Mouse (Mus musculus) limb, embryonic 15.5 days (tissue): ENCODE data around the gene Pitpnm3. TPM values are rescaled to one million over a fixed set of nuclear protein-coding genes. Genes with fewer than 3 reads are reported as not detected.

Source experiments
- ATAC-seq: fragments of 200-750 bp; cut with Nextera tagmentation; 2 replicates; pipeline ENCODE4 v1.8.0; 2017; ENCODE audit warnings: low read depth, moderate TSS enrichment; ENCODE audit not compliant: insufficient number of reproducible peaks, low FRiP score, low TSS enrichment
- H3K27ac ChIP-seq: fragments of 300-500 bp; sonication (generic); 2 replicates; pipeline ENCODE4 v1.5.1; 2015; ENCODE audit warnings: moderate library complexity, mild to moderate bottlenecking, inconsistent platforms
- H3K27me3 ChIP-seq: fragments of 300-500 bp; sonication (generic); 2 replicates; pipeline ENCODE4 v1.6.1; 2015; ENCODE audit warnings: inconsistent platforms
- H3K36me3 ChIP-seq: fragments of 300-500 bp; sonication (generic); 2 replicates; pipeline ENCODE4 v1.6.1; 2015; ENCODE audit warnings: inconsistent platforms
- H3K4me1 ChIP-seq: fragments of 300-500 bp; sonication (generic); 2 replicates; pipeline ENCODE4 v1.6.1; 2015; ENCODE audit warnings: inconsistent platforms
- H3K4me2 ChIP-seq: fragments of 300-500 bp; sonication (generic); 2 replicates; pipeline ENCODE4 v1.6.1; 2015; ENCODE audit warnings: mild to moderate bottlenecking, inconsistent platforms
- H3K4me3 ChIP-seq: fragments of 300-500 bp; sonication (generic); 2 replicates; pipeline ENCODE4 v1.5.1; 2015; ENCODE audit warnings: mild to moderate bottlenecking, inconsistent platforms
- H3K9ac ChIP-seq: fragments of 300-500 bp; sonication (generic); 2 replicates; pipeline ENCODE4 v1.6.1; 2015; ENCODE audit warnings: inconsistent platforms
- H3K9me3 ChIP-seq: fragments of 300-500 bp; sonication (generic); 2 replicates; pipeline ENCODE4 v1.6.1; 2016; ENCODE audit warnings: inconsistent platforms
- WGBS: fragments of 180-500 bp; shearing (Covaris S2); methylation state at CpG from one replicate; pipeline ENCODE4 v1.1.7; 2015; 5-methylcytosine and 5-hydroxymethylcytosine counted together
- polyA plus RNA-seq: library from polyadenylated mRNA; unstranded; fragments of >200 nt; fragmentation: Nextera tagmentation; extraction: Ambion mirVana; gene quantifications from 2 replicates; pipeline ENCODE4 v1.2.1, GENCODE M21; 2015

The Pitpnm3 gene
- polyA plus RNA-seq, 1 experiment from 2014 or later = 0.70 TPM

- 15% methylated on average over 23 of the region's 23 CpGs for WGBS
- Histone ChIP-seq H3K4me1 (peaks cover 6% of the 10 kb centered on the region), H3K27me3 (0 out of 2 replicates have a peak, but pooled peaks cover 6% of the 10 kb centered on the region), H3K9me3 (no peaks in the 10 kb centered on the region), H3K27ac (no peak overlapping the region), H3K9ac (no peak overlapping the region), H3K4me2 (peak overlapping the region; percentile 14; the same call in 1 of the 2 replicates), H3K4me3 (no peak overlapping the region), H3K36me3 (no peaks in the 10 kb centered on the region)
- ATAC-seq = no peak
Measured at GRCm38 (mm10) chr11:72029143-72029542, 106.4 kb downstream of the Pitpnm3 start.

GRCm38 (mm10) chr11:72027836-72028235 lies 107.7 kb downstream of the Pitpnm3 start:
- Histone ChIP-seq H3K36me3 (no peaks in the 10 kb centered on the region), H3K4me3 (no peak overlapping the region), H3K27ac (no peak overlapping the region), H3K9me3 (no peaks in the 10 kb centered on the region), H3K27me3 (0 out of 2 replicates have a peak, but pooled peaks cover 6% of the 10 kb centered on the region), H3K4me1 (peaks cover 6% of the 10 kb centered on the region), H3K4me2 (no peak overlapping the region), H3K9ac (no peak overlapping the region)
- 82% methylated on average over 9 of the region's 9 CpGs for whole genome bisulfite sequencing
- no peak for ATAC-seq

- 81% methylated on average over 9 of the region's 9 CpGs for WGBS
- Histone ChIP-seq H3K27me3 (0 out of 2 replicates have a peak, but pooled peaks cover 6% of the 10 kb centered on the region), H3K36me3 (no peaks in the 10 kb centered on the region), H3K4me2 (no peak overlapping the region), H3K27ac (no peak overlapping the region), H3K4me1 (peaks cover 6% of the 10 kb centered on the region), H3K4me3 (no peak overlapping the region), H3K9ac (no peak overlapping the region), H3K9me3 (no peaks in the 10 kb centered on the region)
- ATAC-seq = no peak
Measured at GRCm38 (mm10) chr11:72026516-72026915, 109.1 kb downstream of the Pitpnm3 start.

- Histone ChIP-seq H3K4me1 (peaks cover 6% of the 10 kb centered on the region), H3K9me3 (no peaks in the 10 kb centered on the region), H3K36me3 (no peaks in the 10 kb centered on the region), H3K27me3 (0 out of 2 replicates have a peak, but pooled peaks cover 6% of the 10 kb centered on the region), H3K27ac (no peak overlapping the region), H3K9ac (no peak overlapping the region), H3K4me2 (no peak overlapping the region), H3K4me3 (no peak overlapping the region)
- ATAC-seq = no peak
- WGBS = 42% methylated on average over 5 of the region's 5 CpGs
Measured at GRCm38 (mm10) chr11:72025843-72026242, 109.7 kb downstream of the Pitpnm3 start.

GRCm38 (mm10) chr11:72024193-72024781 lies 111.3 kb downstream of the Pitpnm3 start:
- no peak for ATAC-seq
- no peak overlapping the region for H3K4me2 ChIP-seq
- 0 out of 2 replicates have a peak, but pooled peaks cover 6% of the 10 kb centered on the region for H3K27me3 ChIP-seq
- WGBS = 29% methylated on average over 5 of the region's 5 CpGs
- H3K4me1 ChIP-seq = peaks cover 4% of the 10 kb centered on the region
- H3K27ac ChIP-seq = no peak overlapping the region
- H3K9ac ChIP-seq = no peak overlapping the region
- H3K36me3 ChIP-seq = no peaks in the 10 kb centered on the region
- H3K4me3 ChIP-seq = no peak overlapping the region
- no peaks in the 10 kb centered on the region for H3K9me3 ChIP-seq

- Histone ChIP-seq H3K4me2 (no peak overlapping the region), H3K36me3 (no peaks in the 10 kb centered on the region), H3K9ac (no peak overlapping the region), H3K9me3 (no peaks in the 10 kb centered on the region), H3K27me3 (no peaks in the 10 kb centered on the region), H3K4me1 (no peaks in the 10 kb centered on the region), H3K4me3 (no peak overlapping the region), H3K27ac (no peak overlapping the region)
- WGBS = 27% methylated on average over 10 of the region's 10 CpGs
- no peak for ATAC-seq
Measured at GRCm38 (mm10) chr11:72023581-72023980, 112.0 kb downstream of the Pitpnm3 start.

- H3K27me3 ChIP-seq = no peaks in the 10 kb centered on the region
- no peak for ATAC-seq
- no peaks in the 10 kb centered on the region for H3K4me1 ChIP-seq
- no peak overlapping the region for H3K4me2 ChIP-seq
- H3K27ac ChIP-seq = no peak overlapping the region
- no peaks in the 10 kb centered on the region for H3K9me3 ChIP-seq
- H3K36me3 ChIP-seq = no peaks in the 10 kb centered on the region
- H3K9ac ChIP-seq = no peak overlapping the region
- no peak overlapping the region for H3K4me3 ChIP-seq
- WGBS = 65% methylated on average over 6 of the region's 6 CpGs
Measured at GRCm38 (mm10) chr11:72022827-72023226, 112.8 kb downstream of the Pitpnm3 start.

GRCm38 (mm10) chr11:72021015-72021414 lies 114.6 kb downstream of the Pitpnm3 start:
- Histone ChIP-seq H3K9ac (no peak overlapping the region), H3K4me1 (no peaks in the 10 kb centered on the region), H3K27me3 (no peaks in the 10 kb centered on the region), H3K9me3 (no peaks in the 10 kb centered on the region), H3K36me3 (no peaks in the 10 kb centered on the region), H3K4me3 (no peak overlapping the region), H3K4me2 (no peak overlapping the region), H3K27ac (no peak overlapping the region)
- ATAC-seq = no peak
- 85% methylated on average over 4 of the region's 4 CpGs for WGBS

- WGBS = 52% methylated on average over 9 of the region's 9 CpGs
- Histone ChIP-seq H3K4me3 (no peak overlapping the region), H3K4me2 (no peak overlapping the region), H3K36me3 (no peaks in the 10 kb centered on the region), H3K27ac (no peak overlapping the region), H3K4me1 (no peaks in the 10 kb centered on the region), H3K9me3 (no peaks in the 10 kb centered on the region), H3K9ac (no peak overlapping the region), H3K27me3 (no peaks in the 10 kb centered on the region)
- ATAC-seq = no peak
Measured at GRCm38 (mm10) chr11:72017253-72017601, 118.4 kb downstream of the Pitpnm3 start.

GRCm38 (mm10) chr11:72016518-72017252 lies 118.9 kb downstream of the Pitpnm3 start:
- Histone ChIP-seq H3K36me3 (no peaks in the 10 kb centered on the region), H3K27me3 (no peaks in the 10 kb centered on the region)
- WGBS = 77% methylated on average over 13 of the region's 13 CpGs

GRCm38 (mm10) chr11:72014674-72015073 lies 120.9 kb downstream of the Pitpnm3 start:
- 58% methylated on average over 4 of the region's 4 CpGs for WGBS
- Histone ChIP-seq H3K36me3 (no peaks in the 10 kb centered on the region), H3K27ac (no peak overlapping the region), H3K9me3 (no peaks in the 10 kb centered on the region), H3K9ac (no peak overlapping the region), H3K27me3 (no peaks in the 10 kb centered on the region), H3K4me3 (no peak overlapping the region), H3K4me1 (peaks cover 9% of the 10 kb centered on the region; the same call in 1 of the 2 replicates), H3K4me2 (no peak overlapping the region)
- no peak for ATAC-seq

More at GRCm38 (mm10) chr11:72016518-72017252, 118.9 kb downstream of the Pitpnm3 start:
- no peak overlapping the region for H3K27ac ChIP-seq
- no peaks in the 10 kb centered on the region for H3K9me3 ChIP-seq
- no peak for ATAC-seq
- no peak overlapping the region for H3K4me3 ChIP-seq
- no peaks in the 10 kb centered on the region for H3K4me1 ChIP-seq
- H3K4me2 ChIP-seq = no peak overlapping the region
- H3K9ac ChIP-seq = no peak overlapping the region

- ATAC-seq = no peak
- peaks cover 9% of the 10 kb centered on the region; the same call in 1 of the 2 replicates for H3K4me1 ChIP-seq
- WGBS = 47% methylated on average over 1 of the region's 1 CpGs
- no peak overlapping the region for H3K27ac ChIP-seq
- H3K36me3 ChIP-seq = no peaks in the 10 kb centered on the region
- H3K9me3 ChIP-seq = no peaks in the 10 kb centered on the region
- H3K27me3 ChIP-seq = no peaks in the 10 kb centered on the region
- no peak overlapping the region for H3K4me3 ChIP-seq
- no peak overlapping the region for H3K4me2 ChIP-seq
- H3K9ac ChIP-seq = no peak overlapping the region
Measured at GRCm38 (mm10) chr11:72011955-72012354, 123.6 kb downstream of the Pitpnm3 start.
